24 mouse cellular contexts compared by ENCODE assay signal in the genomic region with DNA sequence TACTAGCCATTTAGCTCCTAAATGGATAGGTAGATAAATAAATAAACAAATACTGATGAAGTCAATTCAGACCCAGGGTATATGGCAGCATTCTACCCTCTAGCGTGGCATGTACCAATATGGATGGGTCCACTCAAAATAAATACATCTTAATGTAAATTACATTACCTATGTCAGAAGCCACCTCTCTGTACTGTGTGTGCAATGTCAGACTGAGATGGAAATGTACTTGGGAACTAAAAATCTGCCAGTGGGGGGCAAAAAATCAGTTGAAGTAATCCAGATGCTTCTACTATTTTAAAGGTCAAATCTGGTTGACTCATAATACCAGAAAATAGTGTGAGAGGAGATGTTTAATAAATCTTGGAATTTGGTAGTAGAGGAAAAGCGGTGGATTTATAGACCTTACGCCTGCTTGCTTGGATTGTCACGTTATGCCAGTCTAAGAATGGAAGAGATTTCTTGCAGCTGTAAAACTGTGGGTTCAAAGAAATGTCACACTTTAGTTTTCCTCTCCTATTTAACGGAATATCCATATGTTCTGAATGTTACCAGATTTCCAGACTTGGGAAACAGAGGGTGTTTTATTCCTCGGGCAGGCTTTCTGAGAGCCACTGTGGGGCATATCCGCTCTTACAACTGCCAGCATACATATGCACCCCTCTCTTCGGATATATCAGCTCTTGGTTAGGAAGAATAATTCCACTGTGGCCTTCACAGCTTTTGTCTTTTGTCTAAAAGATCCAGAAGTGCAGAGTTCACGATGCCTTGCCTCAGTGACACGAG.
DNase-seq lines count a peak whose midpoint lies in the region; ATAC-seq lines count a peak whose summit lies in the region.
"Had no signal": no experiment of that assay in that cellular context is flagged by ENCODE, and none has a peak within 500 bp of the region (broad histone marks: within the 10 kb centered on the region; RNA-seq: fewer than 3 reads in every experiment).

No protein-coding gene starts in this region.

- 65% methylated on average over 10 of the region's 10 CpGs for WGBS in hindbrain, embryonic 12.5 days
- WGBS in hindbrain, embryonic 16.5 days, result 67% methylated on average over 10 of the region's 10 CpGs
- 70% methylated on average over 10 of the region's 10 CpGs for WGBS in neural tube, embryonic 15.5 days
- WGBS in limb, embryonic 12.5 days, result 51% methylated on average over 10 of the region's 10 CpGs

- H3K4me3 ChIP-seq in hindbrain, embryonic 12.5 days, result no peak overlapping the region
- no peak overlapping the region for H3K4me3 ChIP-seq in hindbrain, embryonic 16.5 days (ENCODE audit: low read length)
- no peak overlapping the region for H3K4me3 ChIP-seq in neural tube, embryonic 15.5 days (replicated peaks)
- H3K4me3 ChIP-seq in limb, embryonic 12.5 days (replicated peaks), result no peak overlapping the region
- H3K4me3 ChIP-seq: embryonic facial prominence, embryonic 12.5 days; forebrain, embryonic 15.5 days; gastrocnemius, adult 2 months; heart, embryonic 13.5 days; hindbrain, embryonic 13.5 days had no signal

- no peaks in the 10 kb centered on the region for H3K9me3 ChIP-seq in hindbrain, embryonic 12.5 days (replicated peaks)
- no peaks in the 10 kb centered on the region for H3K9me3 ChIP-seq in hindbrain, embryonic 16.5 days (ENCODE audit: control insufficient read depth, low read length)
- no peaks in the 10 kb centered on the region for H3K9me3 ChIP-seq in neural tube, embryonic 15.5 days (replicated peaks)
- H3K9me3 ChIP-seq in limb, embryonic 12.5 days, result no peaks in the 10 kb centered on the region
- H3K9me3 ChIP-seq: embryonic facial prominence, embryonic 12.5 days; forebrain, embryonic 15.5 days; heart, embryonic 13.5 days; hindbrain, embryonic 13.5 days had no signal

- H3K4me2 ChIP-seq in hindbrain, embryonic 12.5 days (replicated peaks), result no peak overlapping the region
- no peak overlapping the region for H3K4me2 ChIP-seq in hindbrain, embryonic 16.5 days (ENCODE audit: low read length)
- no peak overlapping the region for H3K4me2 ChIP-seq in neural tube, embryonic 15.5 days
- H3K4me2 ChIP-seq in limb, embryonic 12.5 days, result no peak overlapping the region
- H3K4me2 ChIP-seq: embryonic facial prominence, embryonic 12.5 days; forebrain, embryonic 15.5 days; heart, embryonic 13.5 days; hindbrain, embryonic 13.5 days had no signal

- DNase-seq in neural tube, embryonic 10.5 days (ENCODE audit: extremely low spot score, low spot score), result peak; percentile 16
- DNase-seq in telencephalon, adult 2 months (ENCODE audit: low read depth, low spot score), result peak; percentile 33
- DNase-seq in cerebellum, adult 9-10 months, result no peak
- DNase-seq in gastrocnemius, postnatal 14 days, result no peak
- DNase-seq: adrenal gland, adult 2 months; adrenal gland, postnatal 36 days; cerebellum, adult 18-20 months; cerebellum, postnatal 10 days; gastrocnemius, adult 2 months; gastrocnemius, postnatal 36 days; heart, adult 11 months; heart, postnatal 4 days had no signal

- no peak overlapping the region for H3K9ac ChIP-seq in hindbrain, embryonic 12.5 days
- no peak overlapping the region for H3K9ac ChIP-seq in hindbrain, embryonic 16.5 days (ENCODE audit: low read depth, low read length)
- no peak overlapping the region for H3K9ac ChIP-seq in neural tube, embryonic 15.5 days (replicated peaks)
- H3K9ac ChIP-seq in limb, embryonic 12.5 days (replicated peaks), result no peak overlapping the region
- H3K9ac ChIP-seq: embryonic facial prominence, embryonic 12.5 days; forebrain, embryonic 15.5 days; heart, embryonic 13.5 days; hindbrain, embryonic 13.5 days had no signal

- 0 out of 2 replicates have a peak, but pooled peaks cover 4% of the 10 kb centered on the region for H3K4me1 ChIP-seq in hindbrain, embryonic 12.5 days
- no peaks in the 10 kb centered on the region for H3K4me1 ChIP-seq in hindbrain, embryonic 16.5 days (ENCODE audit: control insufficient read depth, insufficient read depth, low read depth, low read length)
- no peaks in the 10 kb centered on the region for H3K4me1 ChIP-seq in neural tube, embryonic 15.5 days
- H3K4me1 ChIP-seq in limb, embryonic 12.5 days (replicated peaks), result peaks cover 14% of the 10 kb centered on the region; the same call in 1 of the 2 replicates
- H3K4me1 ChIP-seq: embryonic facial prominence, embryonic 12.5 days; heart, embryonic 13.5 days had no signal

- H3K27me3 ChIP-seq in hindbrain, embryonic 12.5 days, result no peaks in the 10 kb centered on the region
- H3K27me3 ChIP-seq in hindbrain, embryonic 16.5 days (replicated peaks; ENCODE audit: control insufficient read depth, insufficient read depth, low read length), result no peaks in the 10 kb centered on the region
- no peaks in the 10 kb centered on the region for H3K27me3 ChIP-seq in neural tube, embryonic 15.5 days (replicated peaks)
- H3K27me3 ChIP-seq in limb, embryonic 12.5 days, result no peaks in the 10 kb centered on the region
- H3K27me3 ChIP-seq: CH12.LX; embryonic facial prominence, embryonic 12.5 days; forebrain, embryonic 15.5 days; heart, embryonic 13.5 days; hindbrain, embryonic 13.5 days had no signal

- intact Hi-C loops in gastrocnemius, postnatal 14 days (cut with DNase I; ENCODE audit: low total_unique reads), result no loop called here

- no peaks in the 10 kb centered on the region for H3K36me3 ChIP-seq in hindbrain, embryonic 12.5 days
- no peaks in the 10 kb centered on the region for H3K36me3 ChIP-seq in hindbrain, embryonic 16.5 days (ENCODE audit: control insufficient read depth, insufficient read depth, low read length)
- no peaks in the 10 kb centered on the region for H3K36me3 ChIP-seq in neural tube, embryonic 15.5 days
- H3K36me3 ChIP-seq in limb, embryonic 12.5 days, result no peaks in the 10 kb centered on the region
- H3K36me3 ChIP-seq: embryonic facial prominence, embryonic 12.5 days; forebrain, embryonic 15.5 days; heart, embryonic 13.5 days; hindbrain, embryonic 13.5 days had no signal

- H3K27ac ChIP-seq in hindbrain, embryonic 12.5 days, result 0 out of 2 replicates have a peak overlapping the region, but pooled peaks have one; percentile 17
- no peak overlapping the region for H3K27ac ChIP-seq in hindbrain, embryonic 16.5 days (ENCODE audit: low read depth, low read length)
- H3K27ac ChIP-seq in neural tube, embryonic 15.5 days (replicated peaks), result no peak overlapping the region
- peak overlapping the region; percentile 35; the same call in 1 of the 2 replicates for H3K27ac ChIP-seq in limb, embryonic 12.5 days
- H3K27ac ChIP-seq: embryonic facial prominence, embryonic 12.5 days; forebrain, embryonic 15.5 days; gastrocnemius, adult 2 months; heart, embryonic 13.5 days; hindbrain, embryonic 13.5 days had no signal

- ATAC-seq in hindbrain, embryonic 12.5 days (ENCODE audit: low FRiP score), result no peak
- ATAC-seq in hindbrain, embryonic 16.5 days, result no peak
- no peak for ATAC-seq in neural tube, embryonic 15.5 days (ENCODE audit: low FRiP score)
- peak; percentile 56; the same call in 1 of the 2 replicates for ATAC-seq in limb, embryonic 12.5 days (ENCODE audit: insufficient number of reproducible peaks, insufficient read depth, low FRiP score, low TSS enrichment, low read depth)
- ATAC-seq: activated CD4-positive, CD25-positive, alpha-beta regulatory T cell, adult 4 months; forebrain, embryonic 15.5 days; intestine, embryonic 16.5 days; Patski had no signal

Comparison
In these comparisons a context has a peak if more than half of its experiments do, and no peak if none do; other contexts are left out.
1. H3K27ac ChIP-seq: peak in hindbrain, embryonic 12.5 days (single experiment) and limb, embryonic 12.5 days (single experiment); none in hindbrain, embryonic 16.5 days (single experiment) and neural tube, embryonic 15.5 days (single experiment).
2. DNase-seq: peak in neural tube, embryonic 10.5 days (single experiment) and telencephalon, adult 2 months (single experiment); none in cerebellum, adult 9-10 months (single experiment) and gastrocnemius, postnatal 14 days (single experiment).